Mouse (Mus musculus): Measurements from ENCODE around the gene Pif1.

Gene Pif1

GRCm38 (mm10) chr9:65640838-65641410 lies 54.0 kb downstream of the Pif1 start:
- no peak for DNase-seq (ENCODE audit: low spot score)

GRCm38 (mm10) chr9:65641446-65642052 lies 54.6 kb downstream of the Pif1 start:
- DNase-seq (ENCODE audit: low spot score) = no peak

GRCm38 (mm10) chr9:65642546-65642945 lies 55.6 kb downstream of the Pif1 start:
- DNase-seq (ENCODE audit: low spot score) = no peak

- no peak for DNase-seq (ENCODE audit: low spot score)
Measured at GRCm38 (mm10) chr9:65644960-65645359, 58.0 kb downstream of the Pif1 start.
